Mouse (Mus musculus): Measurements from ENCODE around the gene Slc35c1.

DNA sequence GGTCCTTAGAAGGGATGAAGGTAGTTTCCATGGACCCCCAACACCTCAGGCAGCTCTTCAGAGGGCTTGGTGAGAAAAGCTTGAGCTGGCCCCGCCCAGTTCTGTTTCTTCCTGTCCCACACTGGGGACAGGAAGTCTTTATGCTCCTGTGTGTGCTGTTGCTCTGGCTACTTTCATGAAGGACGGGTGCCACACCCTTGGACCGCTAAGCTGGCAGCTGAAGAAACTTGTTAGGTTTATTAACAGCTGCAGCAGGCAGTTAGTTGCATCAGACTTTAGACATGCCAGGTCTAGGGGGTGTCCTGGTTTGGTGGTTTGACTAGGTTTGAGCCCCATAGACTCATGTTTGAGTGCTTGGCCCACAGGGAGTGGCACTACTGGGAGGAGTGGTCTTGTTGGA is 4.4 kb upstream of the Slc35c1 start:
- TF ChIP-seq TAL1 (IDR thresholded peaks at IDR 0.05; ENCODE audit: low read length) (no peak), GATA1 (IDR thresholded peaks at IDR 0.05; ENCODE audit: low read length) (no peak)

All from erythroblast, embryonic 14.5 days (primary cell).